Mouse (Mus musculus) layer of hippocampus, postnatal 10 days (tissue): ENCODE results near the gene Scn10a. TPM values are rescaled to one million over a fixed set of nuclear protein-coding genes. Genes with fewer than 3 reads are reported as not detected.

Experiments used
- DNase-seq, 2 experiments: peaks; one replicate each; pipeline ENCODE4 v3.0.0; 2021; ENCODE audit warnings: low spot score in 2 of 2
- total RNA-seq, 2 experiments: library from RNA; stranded (reverse); gene quantifications; 2 replicates each; pipeline ENCODE4 v1.2.3; 2021

The Scn10a gene
- total RNA-seq, 2 experiments from 2014 or later = not detected

GRCm38 (mm10) chr9:119641985-119642384 lies 77.1 kb downstream of the Scn10a start:
- no peak for DNase-seq

GRCm38 (mm10) chr9:119634216-119634843 lies 84.8 kb downstream of the Scn10a start:
- no peak for DNase-seq

GRCm38 (mm10) chr9:119633475-119633874 lies 85.6 kb downstream of the Scn10a start:
- DNase-seq = no peak

GRCm38 (mm10) chr9:119632801-119633200 lies 86.3 kb downstream of the Scn10a start:
- DNase-seq = no peak

- DNase-seq = no peak
Measured at GRCm38 (mm10) chr9:119631899-119632533, 87.1 kb downstream of the Scn10a start.

- no peak for DNase-seq
Measured at GRCm38 (mm10) chr9:119631393-119631898, 87.7 kb downstream of the Scn10a start.

- no peak for DNase-seq
Measured at GRCm38 (mm10) chr9:119628690-119629268, 90.3 kb downstream of the Scn10a start.

GRCm38 (mm10) chr9:119627227-119627626 lies 91.9 kb downstream of the Scn10a start:
- DNase-seq = no peak

- no peak for DNase-seq
Measured at GRCm38 (mm10) chr9:119624151-119624550, 95.0 kb downstream of the Scn10a start.

GRCm38 (mm10) chr9:119614798-119615197 lies 104.3 kb downstream of the Scn10a start:
- no peak for DNase-seq

- no peak for DNase-seq
Measured at GRCm38 (mm10) chr9:119610563-119611166, 108.5 kb downstream of the Scn10a start.

GRCm38 (mm10) chr9:119606906-119607305 lies 112.2 kb downstream of the Scn10a start:
- no peak for DNase-seq

GRCm38 (mm10) chr9:119604607-119605006 lies 114.5 kb downstream of the Scn10a start:
- no peak for DNase-seq

- no peak for DNase-seq
Measured at GRCm38 (mm10) chr9:119598501-119598900, 120.6 kb downstream of the Scn10a start.

- peak in 1 of 2 experiments; percentile 44 for DNase-seq
Measured at GRCm38 (mm10) chr9:119597332-119597731, 121.8 kb downstream of the Scn10a start.

- no peak for DNase-seq
Measured at GRCm38 (mm10) chr9:119589592-119589991, 129.5 kb downstream of the Scn10a start.

GRCm38 (mm10) chr9:119588763-119589449 lies 130.2 kb downstream of the Scn10a start:
- DNase-seq = no peak

GRCm38 (mm10) chr9:119580668-119581067 lies 138.5 kb downstream of the Scn10a start:
- DNase-seq = peak; percentile 84 to 86

- DNase-seq = no peak
Measured at GRCm38 (mm10) chr9:119580187-119580586, 138.9 kb downstream of the Scn10a start.

GRCm38 (mm10) chr9:119578636-119579438 lies 140.3 kb downstream of the Scn10a start, which contains the start of gene Scn5a:
Scn5a (minus strand) TSS chr9:119579016.
- DNase-seq = no peak

- DNase-seq = no peak
Measured at GRCm38 (mm10) chr9:119578311-119578635, 140.8 kb downstream of the Scn10a start.
